Mouse (Mus musculus) limb, embryonic 10.5 days (tissue): ENCODE results near the gene Sectm1b. TPM values are rescaled to one million over a fixed set of nuclear protein-coding genes. Genes with fewer than 3 reads are reported as not detected.
"Not testable (repeated sequence)": the region's sequence is repeated elsewhere in the genome, so short reads cannot be mapped to it uniquely, and the experiment has no call there.

Experiments
- DNase-seq: peaks from one replicate; pipeline ENCODE4 v3.0.0-alpha.2; 2017; ENCODE audit warnings: low spot score
- H3K27ac ChIP-seq: fragments of 300-500 bp; sonication (generic); 2 replicates; pipeline ENCODE4 v1.5.1; 2016; ENCODE audit warnings: mild to moderate bottlenecking
- H3K27me3 ChIP-seq: fragments of 300-500 bp; sonication (generic); 2 replicates; pipeline ENCODE4 v1.6.1; 2016; ENCODE audit warnings: low read depth, mild to moderate bottlenecking; ENCODE audit not compliant: poor library complexity, severe bottlenecking
- H3K36me3 ChIP-seq: fragments of 300-500 bp; sonication (generic); 2 replicates; pipeline ENCODE4 v1.6.1; 2016; ENCODE audit warnings: mild to moderate bottlenecking, moderate library complexity
- H3K4me1 ChIP-seq: fragments of 300-500 bp; sonication (generic); 2 replicates; pipeline ENCODE4 v1.6.1; 2016
- H3K4me3 ChIP-seq: fragments of 300-500 bp; sonication (generic); 2 replicates; pipeline ENCODE4 v1.5.1; 2016; ENCODE audit warnings: mild to moderate bottlenecking, moderate library complexity
- H3K9me3 ChIP-seq: fragments of 300-500 bp; sonication (generic); replicated peaks from 2 replicates; pipeline ENCODE4 v1.6.1; 2016; ENCODE audit warnings: mild to moderate bottlenecking
- WGBS: fragments of 180-500 bp; shearing (Covaris S2); methylation state at CpG from one replicate; pipeline ENCODE4 v1.1.7; 2016; 5-methylcytosine and 5-hydroxymethylcytosine counted together
- polyA plus RNA-seq: library from polyadenylated mRNA; unstranded; fragments of >200 nt; fragmentation: Nextera tagmentation; extraction: Ambion mirVana; gene quantifications from 2 replicates; pipeline ENCODE4 v1.2.1, GENCODE M21; 2016

The Sectm1b gene
- polyA plus RNA-seq, 1 experiment from 2014 or later, result not detected

GRCm38 (mm10) chr11:121060401-121061067 lies 2.8 kb downstream of the Sectm1b start:
- H3K9me3 ChIP-seq, DNase-seq, H3K4me3 ChIP-seq, H3K27me3 ChIP-seq, H3K4me1 ChIP-seq, H3K36me3 ChIP-seq, H3K27ac ChIP-seq: not testable (repeated sequence)
- WGBS, result 91% methylated on average over 6 of the region's 6 CpGs

DNA sequence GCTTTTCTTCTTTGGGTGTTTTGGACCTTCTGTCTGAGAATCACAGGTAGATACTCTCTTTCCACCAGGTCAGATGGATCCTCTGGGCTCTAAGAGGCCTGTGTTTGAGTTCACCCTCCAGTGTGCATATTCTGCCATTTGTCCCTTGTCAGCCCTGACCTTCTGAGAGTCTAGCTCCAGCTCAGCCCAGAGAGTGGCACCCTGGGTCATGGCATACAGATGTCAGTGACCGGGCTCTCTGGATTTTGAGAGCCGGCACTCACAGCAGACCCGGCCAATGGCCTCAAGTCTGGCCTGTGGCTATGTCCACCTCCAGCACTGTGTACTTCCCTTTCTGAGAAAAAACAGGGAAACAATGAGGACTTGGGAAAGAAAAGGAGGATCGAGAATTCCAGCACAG lies 3.9 kb downstream of the Sectm1b start:
- DNase-seq, result no peak
- H3K9me3 ChIP-seq, result no peaks in the 10 kb centered on the region
- H3K4me3 ChIP-seq, result no peak overlapping the region
- no peaks in the 10 kb centered on the region for H3K4me1 ChIP-seq
- WGBS, result 92% methylated on average over 4 of the region's 4 CpGs
- H3K27me3 ChIP-seq, result no peaks in the 10 kb centered on the region
- no peak overlapping the region for H3K27ac ChIP-seq
- H3K36me3 ChIP-seq, result no peaks in the 10 kb centered on the region

- Histone ChIP-seq H3K27ac (no peak overlapping the region), H3K9me3 (no peaks in the 10 kb centered on the region), H3K27me3 (no peaks in the 10 kb centered on the region), H3K4me3 (no peak overlapping the region), H3K4me1 (0 out of 2 replicates have a peak, but pooled peaks cover under 1% of the 10 kb centered on the region), H3K36me3 (no peaks in the 10 kb centered on the region)
- no peak for DNase-seq
- WGBS, result 91% methylated on average over 4 of the region's 4 CpGs
Measured at GRCm38 (mm10) chr11:121058956-121059355, 4.4 kb downstream of the Sectm1b start.

DNA sequence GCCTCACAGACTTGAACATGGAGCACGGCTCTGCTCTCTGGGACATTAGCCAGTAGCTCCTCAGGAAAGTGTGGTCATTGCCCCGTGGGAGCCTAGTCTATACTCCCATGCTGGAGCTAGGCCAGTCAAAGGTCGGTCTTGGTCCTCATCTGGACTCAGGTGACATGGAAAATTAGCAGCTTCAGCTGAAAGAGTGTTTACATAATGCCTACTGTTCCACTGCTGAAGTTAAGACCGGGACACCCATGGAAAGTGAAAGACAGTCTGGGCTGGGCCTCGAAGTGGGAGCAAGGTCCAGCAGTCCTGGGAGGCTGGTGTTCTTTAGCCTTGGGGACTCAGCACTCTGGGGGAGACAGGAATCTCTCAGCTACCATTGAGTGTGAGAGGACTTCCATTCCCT lies 5.2 kb downstream of the Sectm1b start:
- H3K27me3 ChIP-seq, result no peaks in the 10 kb centered on the region
- 86% methylated on average over 5 of the region's 5 CpGs for WGBS
- no peak for DNase-seq
- no peaks in the 10 kb centered on the region for H3K36me3 ChIP-seq
- no peaks in the 10 kb centered on the region for H3K9me3 ChIP-seq
- H3K4me3 ChIP-seq, result no peak overlapping the region
- 0 out of 2 replicates have a peak, but pooled peaks cover 4% of the 10 kb centered on the region for H3K4me1 ChIP-seq
- no peak overlapping the region for H3K27ac ChIP-seq

- Histone ChIP-seq H3K4me1 (0 out of 2 replicates have a peak, but pooled peaks cover 4% of the 10 kb centered on the region), H3K9me3 (no peaks in the 10 kb centered on the region), H3K27me3 (no peaks in the 10 kb centered on the region), H3K4me3 (no peak overlapping the region), H3K36me3 (no peaks in the 10 kb centered on the region), H3K27ac (no peak overlapping the region)
- WGBS, result 76% methylated on average over 7 of the region's 7 CpGs
- no peak for DNase-seq
Measured at GRCm38 (mm10) chr11:121056536-121057236, 6.7 kb downstream of the Sectm1b start.

- Histone ChIP-seq H3K4me3 (no peak overlapping the region), H3K27me3 (no peaks in the 10 kb centered on the region), H3K36me3 (no peaks in the 10 kb centered on the region), H3K4me1 (0 out of 2 replicates have a peak, but pooled peaks cover 4% of the 10 kb centered on the region), H3K9me3 (no peaks in the 10 kb centered on the region), H3K27ac (no peak overlapping the region)
- 19% methylated on average over 8 of the region's 8 CpGs for WGBS
- DNase-seq, result peak; percentile 88
Measured at GRCm38 (mm10) chr11:121053536-121053935, 9.8 kb downstream of the Sectm1b start.

DNA sequence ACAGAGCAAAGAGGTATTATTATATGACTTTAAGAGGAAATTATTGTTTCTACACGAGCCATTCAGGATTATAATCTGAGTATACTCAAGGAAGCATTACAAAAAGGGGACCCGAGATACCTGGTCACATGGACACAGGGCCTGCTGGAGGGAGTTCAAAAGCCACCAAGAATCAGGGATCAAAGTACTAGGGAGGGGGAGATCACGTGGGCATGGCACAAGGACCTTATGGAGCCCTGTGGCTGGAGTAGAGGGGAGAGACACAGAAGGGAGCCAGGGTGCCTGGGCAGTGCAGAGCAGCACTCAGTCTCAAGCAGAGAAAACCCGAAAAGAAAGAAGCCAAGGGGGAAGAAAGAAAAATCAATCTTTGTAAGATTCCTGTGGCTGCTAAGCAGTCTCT lies 11.0 kb downstream of the Sectm1b start:
- Histone ChIP-seq H3K27ac (no peak overlapping the region), H3K27me3 (no peaks in the 10 kb centered on the region), H3K9me3 (no peaks in the 10 kb centered on the region), H3K36me3 (no peaks in the 10 kb centered on the region), H3K4me3 (no peak overlapping the region), H3K4me1 (peaks cover 12% of the 10 kb centered on the region)
- 72% methylated on average over 4 of the region's 4 CpGs for WGBS
- DNase-seq, result no peak

DNA sequence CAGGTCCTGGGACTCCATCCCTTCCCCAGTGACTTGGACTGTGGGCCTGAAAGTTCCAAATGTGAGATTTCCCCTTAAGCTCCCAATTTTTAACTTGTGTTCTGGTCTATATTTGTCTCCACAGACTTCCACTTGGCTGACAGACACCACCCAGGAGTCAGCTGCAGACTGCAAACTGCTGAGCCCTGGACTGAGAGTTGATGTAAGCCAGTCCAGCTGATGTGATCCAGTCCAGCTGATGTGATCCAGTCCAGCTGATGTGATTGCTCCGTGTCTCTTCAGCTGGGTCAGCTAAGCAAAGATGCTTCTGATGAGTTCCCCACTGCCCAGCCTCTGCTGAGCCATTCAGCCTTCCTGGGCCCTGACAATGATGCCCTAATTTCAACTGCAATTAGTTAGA lies 11.6 kb downstream of the Sectm1b start:
- WGBS, result 78% methylated on average over 1 of the region's 1 CpGs
- H3K27me3 ChIP-seq, result no peaks in the 10 kb centered on the region
- no peak overlapping the region for H3K4me3 ChIP-seq
- no peak for DNase-seq
- no peaks in the 10 kb centered on the region for H3K9me3 ChIP-seq
- H3K4me1 ChIP-seq, result peaks cover 15% of the 10 kb centered on the region
- no peak overlapping the region for H3K27ac ChIP-seq
- no peaks in the 10 kb centered on the region for H3K36me3 ChIP-seq

DNA sequence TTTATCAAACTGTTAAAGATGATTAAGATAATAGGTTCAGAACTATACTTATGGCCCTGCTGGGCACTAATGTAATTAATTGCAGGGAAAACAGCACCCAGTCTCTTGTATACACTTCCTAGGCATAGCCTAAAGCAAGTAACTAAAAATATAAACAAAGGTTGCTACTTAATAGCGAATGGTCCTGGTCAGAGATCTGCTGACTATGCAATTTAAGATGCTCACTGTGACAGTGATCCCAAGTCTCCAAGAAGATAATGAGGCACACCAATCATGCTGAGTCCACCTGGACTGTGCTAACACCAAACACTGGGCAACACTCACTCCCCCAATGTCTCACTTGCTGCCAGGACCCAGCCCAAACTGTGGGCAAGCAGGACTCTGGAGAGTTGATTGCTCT lies 13.5 kb downstream of the Sectm1b start:
- Histone ChIP-seq H3K4me3 (no peak overlapping the region), H3K27ac (no peak overlapping the region), H3K9me3 (no peaks in the 10 kb centered on the region), H3K4me1 (peaks cover 15% of the 10 kb centered on the region), H3K27me3 (no peaks in the 10 kb centered on the region; the same call in 1 of the 2 replicates), H3K36me3 (no peaks in the 10 kb centered on the region)
- DNase-seq, result no peak
- WGBS, result 67% methylated on average over 1 of the region's 1 CpGs

DNA sequence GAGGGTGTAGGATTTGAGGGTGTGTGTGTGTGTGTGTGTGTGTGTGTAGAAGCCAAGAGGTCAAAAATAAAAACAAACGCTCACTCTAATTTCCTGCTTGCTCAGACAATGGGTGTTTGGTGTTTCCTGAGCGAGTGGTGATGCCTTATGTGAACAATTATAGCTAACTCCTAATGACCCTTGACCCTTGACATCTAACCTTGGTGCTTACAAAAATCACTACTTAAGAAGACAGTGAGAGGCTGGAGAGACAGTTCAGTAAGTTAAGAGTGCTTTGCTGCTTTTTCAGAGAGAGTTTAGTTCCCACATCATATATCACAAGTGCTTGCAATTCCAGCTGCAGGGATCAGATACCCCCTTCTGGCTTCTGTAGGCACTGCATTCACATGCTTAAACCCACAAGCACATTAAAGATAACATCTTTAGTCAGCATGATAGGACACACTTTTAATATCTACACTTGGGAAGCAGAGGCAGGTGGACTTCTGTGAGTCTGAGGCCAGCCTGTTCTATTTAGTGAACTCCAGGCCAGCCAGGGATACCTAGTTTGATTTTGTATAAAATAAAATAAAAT lies 15.5 kb downstream of the Sectm1b start:
- Histone ChIP-seq H3K4me1 (peaks cover 11% of the 10 kb centered on the region), H3K36me3 (no peaks in the 10 kb centered on the region), H3K9me3 (no peaks in the 10 kb centered on the region), H3K27ac (no peak overlapping the region), H3K27me3 (no peaks in the 10 kb centered on the region; the same call in 1 of the 2 replicates), H3K4me3 (no peak overlapping the region)
- 27% methylated on average over 2 of the region's 2 CpGs for WGBS
- DNase-seq, result peak; percentile 38

DNA sequence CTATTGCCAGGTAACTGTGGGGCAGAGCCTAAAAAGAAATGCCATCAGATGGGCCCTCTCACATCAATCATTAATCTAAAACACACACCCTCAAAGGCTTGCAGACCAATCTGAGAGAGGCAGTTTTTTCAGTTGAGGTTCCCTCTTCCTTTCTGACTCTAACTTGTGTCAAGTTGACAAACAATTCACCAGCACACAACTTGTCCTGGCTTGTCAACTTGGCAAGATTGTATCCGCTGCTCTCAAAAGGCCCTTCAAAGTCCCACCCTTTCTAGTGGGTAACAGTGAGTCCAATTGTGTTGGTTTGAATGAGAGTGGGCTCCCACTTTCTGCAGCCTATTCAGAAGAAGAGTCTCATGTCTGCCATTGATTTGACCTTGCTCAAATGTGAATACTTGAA lies 18.1 kb downstream of the Sectm1b start:
- no peaks in the 10 kb centered on the region for H3K9me3 ChIP-seq
- no peak overlapping the region for H3K27ac ChIP-seq
- H3K4me1 ChIP-seq, result peaks cover 11% of the 10 kb centered on the region
- no peaks in the 10 kb centered on the region; the same call in 1 of the 2 replicates for H3K27me3 ChIP-seq
- H3K36me3 ChIP-seq, result no peaks in the 10 kb centered on the region
- no peak overlapping the region for H3K4me3 ChIP-seq
- 79% methylated on average over 1 of the region's 1 CpGs for WGBS
- DNase-seq, result no peak

- DNase-seq, H3K36me3 ChIP-seq, H3K27me3 ChIP-seq, H3K4me3 ChIP-seq, H3K4me1 ChIP-seq, H3K9me3 ChIP-seq, H3K27ac ChIP-seq: not testable (repeated sequence)
- 53% methylated on average over 1 of the region's 1 CpGs for WGBS
Measured at GRCm38 (mm10) chr11:121043025-121043424, 20.3 kb downstream of the Sectm1b start.

DNA sequence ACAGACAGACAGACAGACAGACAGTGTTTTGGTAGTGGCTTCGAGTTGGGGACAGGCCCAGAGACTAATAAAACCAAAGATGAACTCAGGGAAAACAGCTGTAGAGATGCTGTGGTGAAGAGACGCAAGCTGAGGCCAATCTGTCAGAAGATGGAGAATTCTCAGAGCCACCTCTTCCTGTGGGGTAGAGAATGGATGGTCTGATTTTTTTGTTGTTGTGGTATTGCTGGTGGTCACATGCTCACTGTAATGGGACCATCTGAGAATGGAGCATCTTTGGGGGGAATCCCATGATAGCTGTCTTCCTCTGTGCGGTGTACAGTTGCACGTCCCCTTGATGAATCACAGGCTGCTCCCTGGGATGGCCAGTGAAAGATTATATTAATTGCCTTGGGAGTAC lies 20.9 kb downstream of the Sectm1b start:
- no peak overlapping the region for H3K4me3 ChIP-seq
- H3K27me3 ChIP-seq, result no peaks in the 10 kb centered on the region; the same call in 1 of the 2 replicates
- no peak overlapping the region for H3K27ac ChIP-seq
- no peaks in the 10 kb centered on the region for H3K36me3 ChIP-seq
- peaks cover 4% of the 10 kb centered on the region for H3K4me1 ChIP-seq
- no peak for DNase-seq
- H3K9me3 ChIP-seq, result no peaks in the 10 kb centered on the region
- 83% methylated on average over 4 of the region's 4 CpGs for WGBS
